Mouse (Mus musculus) lung, postnatal 0 days (tissue): ENCODE results near the gene Tfcp2.

ENCODE experiments used
- CTCF ChIP-seq: IDR thresholded peaks from 2 replicates; pipeline ENCODE4 v1.5.1; 2016; ENCODE audit warnings: antibody characterized with exemption, mild to moderate bottlenecking
- EP300 ChIP-seq: IDR thresholded peaks from 2 replicates; pipeline ENCODE4 v1.6.1; 2016; ENCODE audit warnings: antibody characterized with exemption, mild to moderate bottlenecking, control low read depth

GRCm38 (mm10) chr15:100513387-100513786, 38.4 kb downstream of the Tfcp2 start:
- TF ChIP-seq CTCF (no peak), EP300 (no peak)
